Mouse (Mus musculus) thymus, postnatal 0 days (tissue): Measurements from ENCODE around the gene Gse1. TPM values are rescaled to one million over a fixed set of nuclear protein-coding genes. Genes with fewer than 3 reads are reported as not detected.

ENCODE experiments used
- DNase-seq: peaks from one replicate; pipeline ENCODE4 v3.0.0-alpha.2; 2015; ENCODE audit warnings: low spot score
- polyA plus RNA-seq: library from polyadenylated mRNA; unstranded; fragments of >200 nt; fragmentation: Nextera tagmentation; extraction: Ambion mirVana; gene quantifications from 2 replicates; pipeline ENCODE4 v1.2.1, GENCODE M21; 2015

Gene Gse1
- polyA plus RNA-seq, 1 experiment from 2014 or later, result 35.9 TPM

DNA sequence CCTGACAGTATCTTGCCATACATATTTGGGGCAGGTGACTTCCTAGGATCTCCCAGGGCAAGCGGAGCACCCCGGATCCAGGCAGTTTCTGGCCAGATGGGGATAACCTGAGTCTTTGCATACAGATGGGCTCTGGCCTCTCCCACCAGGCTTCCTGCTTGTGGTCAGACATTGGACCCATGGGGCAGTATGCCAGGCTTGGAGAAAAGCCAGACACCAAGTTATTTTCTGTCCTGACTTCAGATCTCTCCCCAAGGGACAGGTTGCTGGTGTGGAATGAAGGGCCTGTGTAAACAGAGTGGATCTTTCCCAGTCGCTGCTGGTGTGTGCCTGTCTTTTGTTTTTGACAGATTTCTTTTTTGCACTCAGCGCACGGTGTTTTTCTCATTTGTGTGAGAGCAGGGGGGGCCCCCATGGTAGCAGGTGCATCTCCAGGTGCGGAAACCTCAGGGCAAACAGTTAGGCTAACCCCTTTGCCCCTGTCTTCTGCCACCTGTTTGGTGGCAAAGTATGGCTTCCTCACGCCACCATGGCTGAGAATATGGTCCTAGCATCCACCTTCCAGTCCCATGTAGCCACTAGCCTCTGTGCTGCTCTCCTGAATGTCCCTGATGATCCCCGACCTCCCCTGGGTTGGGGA is 315.3 kb downstream of the Gse1 start:
- peak; percentile 92 for DNase-seq

DNA sequence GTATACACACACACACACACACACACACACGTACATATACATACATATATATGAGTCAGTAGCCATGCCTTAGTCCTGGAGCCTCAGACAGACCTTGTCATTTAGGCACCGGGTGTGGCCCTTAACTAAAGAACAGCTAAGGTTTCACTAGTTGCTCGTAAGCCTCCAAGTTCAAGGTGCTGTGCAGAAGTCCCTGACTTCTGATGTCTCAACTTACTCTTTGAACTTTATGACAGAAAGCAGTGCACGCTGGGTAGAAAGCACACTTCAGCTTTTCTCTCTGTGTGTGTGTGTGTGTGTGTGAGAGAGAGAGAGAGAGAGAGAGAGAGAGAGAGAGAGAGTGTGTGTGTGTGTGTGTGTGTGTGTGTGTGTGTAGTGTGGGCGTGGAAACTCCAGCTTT is 315.9 kb downstream of the Gse1 start:
- DNase-seq, result peak; percentile 85

DNA sequence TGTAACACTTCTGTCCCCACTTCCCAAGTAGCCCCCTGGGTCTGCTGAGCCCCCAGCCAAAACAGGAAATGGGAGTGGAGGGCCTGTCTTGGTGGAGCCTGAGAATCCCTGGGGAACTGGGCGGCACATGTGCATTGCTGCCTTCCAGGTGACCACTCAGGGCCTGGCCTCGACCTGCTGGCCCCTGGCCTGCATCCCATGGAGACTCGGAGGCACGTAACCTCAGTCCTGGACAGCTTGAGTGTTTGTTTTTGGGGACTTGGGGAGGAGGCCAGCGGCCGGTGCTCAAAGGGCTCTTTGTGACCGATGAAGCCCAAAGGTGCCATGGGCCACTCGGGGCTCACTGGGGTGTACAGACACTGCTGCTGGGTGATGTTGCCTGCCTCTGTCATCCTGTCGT is 319.3 kb downstream of the Gse1 start:
- no peak for DNase-seq

DNA sequence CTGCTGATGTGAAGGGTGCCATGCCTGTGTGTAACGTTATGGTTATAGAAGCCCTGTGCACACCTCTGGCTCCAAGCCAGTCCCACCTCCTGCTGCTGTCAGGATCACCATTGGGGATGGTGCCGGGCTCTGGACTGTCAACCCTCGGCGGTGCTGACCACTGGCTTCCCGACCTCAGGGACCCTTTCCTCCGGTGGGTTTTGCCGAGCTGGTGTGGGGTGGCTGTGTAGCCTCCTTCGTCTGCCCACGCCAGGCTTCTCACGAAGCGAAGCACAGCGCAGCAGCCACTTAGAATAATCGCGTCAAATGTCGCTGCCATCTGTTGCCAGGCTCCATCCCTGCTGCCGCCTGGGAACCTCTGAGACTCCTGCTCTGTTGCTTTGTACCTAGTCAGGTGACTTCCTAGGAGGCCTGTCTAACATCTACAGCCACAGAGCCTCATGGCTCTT is 320.1 kb downstream of the Gse1 start:
- DNase-seq, result no peak

DNA sequence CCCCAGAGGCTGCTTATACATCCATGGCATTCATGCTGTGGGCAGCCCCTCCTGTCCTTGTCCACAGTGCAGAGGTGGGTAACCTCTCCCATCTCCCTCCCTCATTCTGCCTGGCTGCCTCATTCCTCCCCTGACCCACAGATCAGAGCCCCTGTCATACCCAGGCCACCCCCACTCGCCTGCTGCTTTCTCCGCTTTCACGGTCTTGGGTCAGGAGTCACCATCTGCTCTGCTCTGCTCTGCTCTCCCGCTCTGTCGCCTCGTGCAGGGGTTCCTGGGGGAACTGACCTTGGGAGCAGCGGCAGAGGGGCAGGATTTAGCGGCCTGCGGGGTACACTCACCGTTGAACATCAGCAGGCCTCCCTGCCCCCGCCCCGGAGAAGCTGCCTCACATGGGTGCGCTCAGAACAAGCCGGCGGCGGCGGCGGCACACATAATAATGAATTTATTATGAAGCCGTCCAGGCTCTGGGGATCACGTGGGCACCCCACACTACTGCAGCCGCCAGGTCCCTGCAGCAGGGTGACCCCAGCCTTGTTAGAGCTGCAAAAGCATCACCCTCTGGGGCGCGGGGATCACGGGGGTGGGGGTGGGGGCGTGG is 321.2 kb downstream of the Gse1 start:
- DNase-seq, result no peak

DNA sequence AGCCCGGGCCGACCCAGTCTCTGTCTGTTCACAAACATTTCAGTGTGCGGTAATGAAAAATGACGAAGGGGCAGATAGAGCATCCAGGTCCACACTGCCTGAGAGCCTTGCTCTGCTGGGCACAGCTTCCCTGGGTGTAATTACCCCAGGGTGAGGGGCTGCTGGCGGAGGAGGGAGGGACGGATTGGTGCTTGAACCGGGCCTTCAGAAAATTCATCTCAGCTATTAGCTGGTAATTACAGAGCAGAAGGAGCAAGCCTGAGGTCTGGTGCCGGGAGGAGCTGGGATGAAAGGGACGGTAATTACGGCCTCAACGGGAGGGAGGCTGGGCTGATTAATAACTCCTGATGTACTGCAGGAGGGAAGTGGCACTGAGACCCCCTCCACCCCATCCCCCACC is 321.7 kb downstream of the Gse1 start:
- DNase-seq, result no peak

DNA sequence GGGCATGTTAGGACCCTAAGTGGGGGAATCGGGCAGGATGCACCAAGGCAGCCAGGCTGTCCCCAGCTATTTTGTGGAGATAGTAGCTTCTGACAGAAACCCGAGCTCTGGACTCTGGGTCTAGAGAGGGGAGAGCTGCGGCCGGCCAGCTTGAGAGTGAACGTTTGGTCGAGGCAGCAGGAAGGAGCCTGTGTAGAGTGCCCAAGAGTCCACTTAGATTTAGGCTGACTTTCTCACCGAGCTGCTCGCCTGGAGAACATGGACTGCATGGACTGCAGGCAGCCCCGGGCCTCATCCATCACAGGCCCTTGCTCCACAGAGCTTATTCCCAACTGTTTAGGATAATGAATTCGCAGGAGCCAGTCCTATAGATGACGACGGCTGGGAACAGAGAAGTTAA is 322.2 kb downstream of the Gse1 start:
- no peak for DNase-seq

DNA sequence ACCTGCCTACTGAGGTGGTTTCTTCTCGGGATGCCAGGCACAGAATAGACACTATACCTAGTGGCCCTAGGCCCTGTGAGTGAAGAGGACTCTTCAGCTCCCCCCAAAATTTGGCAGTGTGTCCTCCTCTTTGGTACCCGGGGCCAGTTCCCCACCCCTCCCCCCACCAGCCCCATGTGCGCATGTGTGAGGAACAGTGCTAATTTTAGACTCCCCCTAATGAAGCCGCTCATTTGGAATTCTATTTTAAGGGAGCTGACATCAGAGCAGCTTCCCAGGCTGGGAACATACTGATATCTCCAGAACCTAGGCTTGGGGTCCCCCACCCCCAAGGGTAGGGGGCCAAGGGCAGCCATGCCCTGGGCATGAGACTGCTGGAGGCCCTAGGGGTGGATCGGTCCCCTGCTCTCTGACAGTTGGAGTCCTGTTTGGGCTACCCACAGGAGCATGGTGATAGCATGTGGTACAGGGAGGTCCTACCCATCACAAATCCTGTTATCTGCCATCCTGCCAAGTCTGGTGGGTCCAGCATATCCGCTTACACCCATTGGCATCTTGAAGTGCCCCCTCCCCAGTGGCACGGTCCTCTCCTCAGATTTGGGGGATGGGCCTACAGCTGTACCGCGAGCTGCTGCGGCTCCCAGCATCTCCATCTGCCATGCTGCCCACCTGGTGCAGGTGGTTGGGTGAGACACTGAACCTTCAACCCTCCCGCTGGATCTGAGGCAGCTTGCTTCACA is 322.9 kb downstream of the Gse1 start:
- peak; percentile 45 for DNase-seq

DNA sequence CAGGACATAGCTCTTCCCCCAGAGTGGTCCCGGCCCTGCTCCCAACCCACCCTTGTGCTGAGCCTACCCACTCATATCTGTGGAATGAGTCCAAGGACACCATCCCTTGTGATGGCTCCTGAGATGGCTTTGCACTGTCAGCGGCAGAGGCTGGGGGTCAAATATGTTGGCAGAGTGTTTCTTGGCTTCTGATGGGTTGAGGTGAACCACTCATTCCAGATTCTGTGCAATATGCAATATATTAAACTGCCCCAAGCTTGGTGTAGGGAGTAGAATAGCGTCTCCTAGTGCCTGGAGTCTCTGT is 323.4 kb downstream of the Gse1 start:
- DNase-seq, result no peak

DNA sequence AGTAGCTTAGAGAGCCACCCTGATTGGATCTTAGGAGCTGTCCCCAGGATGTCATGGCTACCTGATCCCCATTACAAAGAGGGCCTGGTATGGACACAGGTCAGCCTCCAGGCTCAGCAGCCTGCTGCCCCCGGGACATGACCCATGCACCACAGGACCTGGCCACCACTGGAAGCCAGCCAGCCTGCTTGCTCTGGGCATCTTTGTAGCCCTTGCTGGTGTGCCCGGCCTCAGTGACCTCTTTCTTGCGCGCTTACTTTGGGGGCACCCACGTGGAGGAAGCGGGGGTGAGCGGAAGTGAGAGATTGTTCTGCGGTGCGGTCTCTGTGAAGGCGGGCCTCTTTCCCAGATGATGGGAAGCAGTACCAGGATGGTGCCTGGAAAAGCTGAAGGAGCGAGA is 324.3 kb downstream of the Gse1 start:
- no peak for DNase-seq

DNA sequence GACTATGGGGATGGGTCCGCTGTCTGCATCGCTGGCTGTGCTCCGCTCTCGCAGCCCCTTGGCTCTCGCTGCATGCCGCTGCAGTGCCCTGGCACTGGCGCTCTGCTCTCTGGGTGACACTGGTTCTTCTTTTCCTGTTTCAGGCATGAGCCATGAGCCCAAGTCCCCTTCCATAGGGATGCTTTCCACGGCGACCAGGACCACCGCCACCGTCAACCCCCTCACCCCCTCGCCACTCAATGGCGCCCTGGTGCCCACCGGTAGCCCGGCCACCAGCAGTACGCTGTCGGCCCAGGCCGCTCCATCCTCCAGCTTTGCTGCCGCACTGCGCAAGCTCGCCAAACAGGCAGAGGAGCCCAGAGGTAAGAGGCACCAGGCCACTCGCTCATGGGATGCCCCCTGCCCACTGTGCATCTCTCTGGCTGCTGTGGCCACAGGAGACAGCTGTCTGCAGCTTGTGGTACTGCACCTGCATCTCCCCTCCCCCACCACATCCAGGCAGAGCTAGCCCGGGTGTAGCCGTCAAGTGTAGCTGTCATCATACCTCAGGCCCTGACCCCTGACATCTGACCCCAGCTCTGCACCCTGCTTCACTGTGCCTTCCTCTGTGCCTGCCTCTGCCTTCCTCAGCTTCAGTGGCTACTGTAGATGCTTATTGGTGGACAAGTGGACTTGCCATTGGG is 325.3 kb downstream of the Gse1 start:
- DNase-seq, result peak; percentile 47

DNA sequence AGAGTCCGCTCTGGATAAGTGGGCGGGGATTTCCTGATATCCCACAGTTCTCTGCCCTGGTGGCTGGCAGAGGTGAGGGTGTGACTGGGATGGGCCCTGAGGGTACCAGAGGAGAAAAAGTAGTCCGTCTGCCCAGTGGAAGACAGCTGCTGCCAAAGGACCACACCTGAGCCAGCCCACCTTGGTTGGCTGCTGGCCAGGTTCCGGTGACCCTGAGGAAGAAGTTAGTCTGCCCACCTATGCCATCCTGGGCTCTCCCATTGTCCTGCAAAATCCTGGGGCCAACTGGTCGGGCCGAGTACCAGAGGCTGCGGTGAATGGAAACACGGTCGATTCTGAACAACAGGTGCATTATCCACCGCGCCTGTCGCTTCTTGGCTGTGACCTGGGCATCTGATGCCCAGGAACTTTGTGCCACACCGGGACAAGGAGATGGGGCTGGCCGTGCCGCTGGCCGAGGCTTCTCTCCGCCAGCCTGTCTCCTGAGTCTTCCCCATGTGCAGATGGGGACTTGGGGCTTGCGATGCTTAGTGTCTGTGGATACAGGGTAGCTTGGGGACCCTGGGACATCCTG is 326.3 kb downstream of the Gse1 start:
- no peak for DNase-seq

DNA sequence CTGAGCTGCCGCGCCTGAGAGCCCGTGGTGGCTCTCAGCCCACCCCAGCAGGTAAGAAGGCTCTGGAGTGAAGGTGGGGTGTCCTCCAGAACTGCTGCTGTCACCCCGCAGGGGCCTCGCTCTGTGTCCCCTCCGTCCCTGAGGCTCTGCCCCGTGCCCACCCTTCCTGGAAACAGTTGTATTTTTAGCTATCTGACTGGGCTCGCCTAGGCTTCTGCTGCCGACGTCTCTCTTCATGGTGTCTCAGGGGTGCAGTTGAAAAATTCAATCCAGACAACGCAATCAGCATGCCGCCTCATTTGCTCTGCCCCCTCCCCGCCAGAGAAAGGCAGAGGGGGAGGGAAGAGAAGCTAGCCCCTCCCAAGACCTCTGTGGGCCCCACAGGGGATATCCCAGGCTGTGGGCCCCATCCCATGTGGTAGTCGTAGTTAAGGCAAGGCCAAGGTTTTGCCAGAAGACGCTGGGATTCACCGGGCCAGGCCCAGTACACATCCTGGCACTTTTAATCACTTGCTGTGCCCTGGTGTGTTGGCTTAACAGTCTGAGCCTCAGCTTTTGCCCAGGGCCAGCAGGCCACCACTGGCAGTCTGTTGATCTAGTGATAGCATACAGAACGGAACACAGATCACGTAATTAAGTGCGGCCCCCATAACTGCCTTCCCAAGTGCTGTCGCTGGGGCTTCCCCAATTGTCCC is 328.1 kb downstream of the Gse1 start:
- no peak for DNase-seq

DNA sequence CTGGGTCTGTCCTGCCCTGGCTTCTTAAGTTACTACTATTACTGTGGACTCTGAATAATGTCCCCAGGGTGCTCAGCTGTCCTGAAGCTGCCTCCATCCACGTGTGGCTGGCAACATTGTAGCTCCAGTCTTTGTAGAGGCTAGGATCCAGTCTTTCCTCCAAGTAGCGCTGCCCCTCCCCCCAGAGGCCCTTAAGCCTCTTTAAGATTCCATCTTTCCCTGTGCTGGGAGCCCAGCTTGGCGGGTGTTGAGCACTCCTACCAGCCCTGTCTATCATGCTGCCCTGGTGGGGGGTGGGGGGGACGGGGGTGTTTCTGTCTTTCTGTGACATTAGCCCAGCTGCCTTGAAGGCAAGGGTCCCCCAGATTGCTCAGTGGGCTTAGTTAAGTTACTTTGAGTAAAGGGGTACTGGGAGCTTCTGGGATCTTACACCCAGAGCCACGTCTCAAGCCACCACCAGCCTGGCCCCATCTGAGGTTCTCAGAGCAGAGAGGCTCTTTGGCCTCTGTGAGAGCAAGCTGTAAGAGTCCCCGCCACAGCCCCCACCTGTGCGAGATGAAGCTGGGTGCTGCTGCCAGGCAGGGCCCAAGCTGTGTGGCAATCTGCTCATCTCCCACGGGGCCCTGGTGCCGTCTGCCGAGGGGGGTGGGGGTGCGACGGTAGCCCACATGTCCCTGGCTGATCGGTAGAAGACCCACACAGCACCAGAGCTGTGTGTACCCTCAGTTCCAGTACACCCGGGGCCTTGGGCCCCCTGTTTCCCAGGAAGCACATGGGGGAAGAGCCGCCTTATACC is 329.1 kb downstream of the Gse1 start:
- DNase-seq, result peak; percentile 68

DNA sequence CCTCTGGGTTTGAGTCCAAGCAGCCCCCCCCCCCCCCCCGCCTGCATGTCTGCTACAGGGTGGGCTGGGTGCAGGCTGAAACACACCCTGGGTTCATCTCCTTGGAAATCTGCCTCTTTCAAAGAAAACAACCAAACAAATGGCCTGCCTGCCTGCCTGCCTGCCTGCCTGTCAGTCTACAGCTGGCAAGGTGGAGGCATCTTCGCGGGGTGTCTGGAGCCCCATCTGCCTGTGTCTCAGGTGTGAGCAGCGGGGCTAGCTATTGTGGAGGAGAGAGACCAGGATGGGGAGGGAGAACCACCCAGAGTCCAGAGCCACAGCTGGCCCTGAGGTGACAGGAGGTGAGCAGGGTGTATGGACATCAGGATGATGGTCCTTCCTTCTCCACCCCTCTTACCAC is 329.9 kb downstream of the Gse1 start:
- DNase-seq, result no peak

DNA sequence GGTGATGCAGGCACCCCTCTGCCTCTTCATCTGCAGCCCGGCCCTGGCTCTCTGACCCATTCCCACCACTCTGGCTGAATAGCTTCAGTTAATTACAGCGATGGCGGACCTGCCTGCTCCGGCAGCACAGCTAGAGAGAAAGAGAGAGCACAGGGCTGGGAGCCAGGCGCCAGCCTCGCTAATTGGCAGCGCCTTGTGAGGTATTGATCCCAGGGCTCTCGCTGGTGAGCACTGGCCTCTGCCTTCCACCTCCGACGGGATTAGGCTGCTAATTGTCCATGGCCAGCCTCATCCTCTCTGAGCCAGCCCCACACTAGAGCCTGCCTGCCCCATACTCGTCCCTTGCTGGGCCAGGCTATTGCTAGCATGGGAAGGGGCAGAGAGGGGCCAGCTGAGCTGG is 331.4 kb downstream of the Gse1 start:
- no peak for DNase-seq

DNA sequence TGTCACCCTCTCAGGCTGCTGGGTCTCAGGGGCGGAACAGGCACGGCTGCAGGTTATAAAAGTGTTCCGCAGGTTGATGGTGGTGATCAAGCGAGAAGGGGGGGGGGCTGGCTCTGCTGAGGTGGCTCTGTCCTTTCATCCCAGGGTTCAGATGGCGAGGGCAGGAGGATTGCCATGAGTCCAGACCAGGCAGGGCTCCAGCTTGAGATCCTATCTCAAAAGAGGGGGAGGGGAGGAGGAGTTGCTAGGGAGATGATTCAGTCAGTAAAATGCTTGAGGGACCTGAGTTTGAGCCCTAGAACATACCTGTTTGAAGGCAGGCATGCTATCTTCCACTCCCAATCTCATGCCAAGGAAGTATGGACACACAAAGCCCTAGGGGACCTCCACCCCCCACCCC is 332.3 kb downstream of the Gse1 start:
- no peak for DNase-seq

DNA sequence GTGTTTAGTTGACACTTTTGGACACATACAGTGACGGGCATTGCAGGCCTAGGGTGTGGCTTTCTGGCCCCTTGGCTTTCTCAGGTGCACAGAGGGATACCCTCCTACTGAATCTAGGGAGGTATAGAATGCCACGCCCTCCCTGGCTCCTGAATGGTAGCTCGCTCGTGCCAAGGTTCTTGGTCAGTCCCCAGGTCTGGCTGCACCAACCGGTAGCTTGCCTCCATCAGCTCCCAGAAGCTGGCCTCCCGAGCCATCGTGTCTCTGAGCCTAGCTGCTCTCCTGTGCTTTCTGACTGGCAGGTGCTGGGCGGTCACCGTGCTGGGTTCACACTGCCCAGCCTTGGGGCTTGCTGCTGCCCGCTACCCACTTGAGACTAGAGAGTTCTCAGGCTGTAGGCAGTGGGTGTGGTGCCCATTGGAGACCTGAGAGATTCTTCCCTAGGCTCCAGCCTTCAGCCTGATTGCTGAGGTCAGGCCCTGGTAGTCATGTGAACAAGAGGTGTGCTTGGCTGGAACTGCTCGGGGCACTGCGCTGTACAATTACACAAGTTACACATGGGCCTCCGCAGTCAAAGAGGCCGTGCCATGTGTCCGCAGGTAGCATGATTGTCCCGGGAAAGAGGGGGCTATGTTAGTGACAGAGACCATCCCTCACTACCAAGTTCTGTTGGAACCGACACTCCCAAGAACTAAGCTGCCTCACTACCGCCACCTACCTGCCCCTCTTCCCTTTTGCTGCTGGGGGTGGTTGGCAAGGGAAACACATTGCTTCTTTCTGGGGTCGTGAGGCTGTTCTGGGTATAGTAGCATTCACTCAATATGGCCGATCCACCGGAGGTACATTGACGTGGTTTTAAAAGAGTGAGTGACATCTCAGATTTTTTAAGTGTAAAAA is 333.5 kb downstream of the Gse1 start:
- peak; percentile 60 for DNase-seq

DNA sequence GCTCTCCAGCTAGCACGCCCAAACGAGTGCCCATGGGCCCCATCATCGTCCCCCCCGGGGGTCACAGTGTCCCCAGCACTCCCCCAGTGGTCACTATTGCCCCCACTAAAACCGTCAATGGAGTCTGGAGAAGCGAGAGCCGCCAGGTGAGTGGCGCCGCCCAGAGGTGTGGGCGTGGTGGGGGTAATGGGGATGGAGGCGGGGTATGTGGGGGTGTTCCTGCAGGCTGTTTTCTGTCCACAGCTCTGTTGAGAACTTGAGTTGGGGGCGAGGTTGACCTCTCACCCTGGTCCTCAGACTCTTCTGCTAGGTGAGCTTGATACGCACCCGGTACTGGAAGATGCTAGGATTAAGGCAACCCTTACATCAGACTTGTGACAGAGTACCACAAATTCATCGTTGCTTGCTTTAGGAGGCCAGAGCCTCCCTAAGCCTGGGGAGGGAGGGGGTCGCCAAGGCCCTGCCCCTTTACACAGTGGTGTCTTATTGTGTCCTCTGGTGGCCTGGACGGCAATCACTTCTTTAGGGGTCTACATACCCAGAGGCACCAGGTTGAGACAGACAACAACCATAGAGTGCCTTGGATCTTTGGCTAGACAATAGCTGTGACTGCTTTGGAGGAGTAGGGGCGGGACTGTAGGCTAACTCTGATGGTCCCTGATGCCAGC is 334.6 kb downstream of the Gse1 start:
- DNase-seq, result no peak
